Mouse (Mus musculus): ENCODE data around the gene Aprt. TPM values are rescaled to one million over a fixed set of nuclear protein-coding genes. Genes with fewer than 3 reads are reported as not detected.

Gene Aprt
- polyA plus RNA-seq, 1 experiment = 261 TPM

DNA sequence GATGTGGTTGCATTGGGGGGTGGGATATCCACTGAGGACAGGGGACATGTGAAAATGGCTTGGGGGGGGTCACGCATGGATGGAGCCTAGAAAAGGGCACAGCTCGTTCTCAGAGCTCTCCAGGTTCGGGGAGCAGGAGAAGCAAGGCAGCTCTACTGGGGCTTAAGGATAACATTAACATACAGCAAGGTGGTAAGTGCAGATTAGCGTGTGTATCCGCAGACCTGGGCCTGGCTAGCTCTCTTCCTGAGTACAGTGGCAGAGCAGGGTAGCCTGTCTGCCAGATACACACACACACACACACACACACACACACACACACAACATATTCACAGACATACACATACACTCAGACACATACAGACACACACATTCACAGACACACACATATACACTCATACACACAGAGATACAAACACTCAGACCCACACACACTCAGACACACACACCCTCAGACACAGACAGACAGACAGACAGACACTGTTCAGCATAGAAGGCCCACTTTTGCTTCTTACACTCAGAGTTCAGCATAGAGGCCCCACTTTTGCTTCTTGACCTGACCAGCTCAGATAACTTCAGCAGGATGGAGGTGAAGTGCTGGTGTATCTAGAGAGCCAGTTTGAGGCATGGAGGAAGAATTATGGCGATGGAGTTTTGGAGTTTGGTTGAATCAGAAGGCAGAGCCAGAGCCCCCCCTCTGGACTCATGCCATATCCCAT lies 42.1 kb upstream of the Aprt start:
- no peak overlapping the region for H3K4me3 ChIP-seq

DNA sequence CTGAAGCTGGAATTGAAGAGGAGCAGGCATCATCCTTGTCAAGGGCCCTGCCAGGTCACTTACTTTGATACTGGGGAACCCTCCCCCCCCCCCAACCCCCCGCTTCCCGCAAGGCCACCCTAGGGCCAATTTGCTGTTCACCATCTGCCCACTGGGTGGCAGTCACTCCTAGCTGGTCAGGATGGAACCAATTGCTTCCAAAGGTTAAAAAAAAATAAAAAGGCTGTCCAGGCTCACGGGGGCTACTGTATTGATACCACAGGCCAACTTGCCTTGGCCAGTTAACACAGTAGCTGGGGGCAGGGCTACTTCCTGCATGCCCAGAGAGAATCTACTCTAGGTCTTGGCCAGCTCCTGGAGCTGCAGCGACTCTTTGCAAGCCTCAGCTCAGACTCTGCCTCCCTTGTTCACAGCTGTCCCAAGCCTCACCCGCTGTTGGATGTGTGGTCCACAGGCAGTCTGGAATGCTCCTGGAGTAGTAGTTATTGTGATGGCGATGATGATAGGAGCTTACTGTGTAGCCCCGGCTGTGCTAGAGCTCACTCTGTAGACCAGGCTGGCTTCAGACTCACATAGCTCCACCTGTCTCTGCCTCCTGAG lies 41.3 kb upstream of the Aprt start:
- Histone ChIP-seq H3K27me3 (ENCODE audit: control insufficient read depth, insufficient read depth, insufficient read length) (peaks cover 13% of the 10 kb centered on the region), H3ac (ENCODE audit: control insufficient read depth, insufficient read length) (no peak overlapping the region), H3K4me2 (ENCODE audit: low read depth) (no peak overlapping the region), H3K36me3 (ENCODE audit: control insufficient read depth, insufficient read depth) (no peaks in the 10 kb centered on the region), H3K79me2 (ENCODE audit: control insufficient read depth, insufficient read depth) (no peaks in the 10 kb centered on the region), H3K4me3 (no peak overlapping the region)
- TF ChIP-seq REST (IDR thresholded peaks at IDR 0.05; ENCODE audit: insufficient read depth, insufficient read length) (no peak), MYOG (IDR thresholded peaks at IDR 0.05; ENCODE audit: control insufficient read depth in 1 of 3, insufficient read depth in 1 of 3, insufficient read length in 2 of 3, low read depth in 2 of 3) (peak in 2 of 3 experiments; percentile 37 to 75), MYOD1 (IDR thresholded peaks at IDR 0.05; ENCODE audit: control insufficient read depth in 1 of 3, insufficient read length in 2 of 3, low read depth in 2 of 3) (peak in 2 of 3 experiments; percentile 45 to 48)

More for the DNA sequence above, 42.1 kb upstream of the Aprt start:
- H3K79me2 ChIP-seq (ENCODE audit: control insufficient read depth, insufficient read depth) = no peaks in the 10 kb centered on the region
- H3K27me3 ChIP-seq (ENCODE audit: control insufficient read depth, insufficient read depth, insufficient read length) = peaks cover 13% of the 10 kb centered on the region
- no peak overlapping the region for H3K4me2 ChIP-seq (ENCODE audit: low read depth)
- H3K36me3 ChIP-seq (ENCODE audit: control insufficient read depth, insufficient read depth) = no peaks in the 10 kb centered on the region
- TF ChIP-seq POLR2A (IDR thresholded peaks at IDR 0.05; ENCODE audit: insufficient read length, low read depth) (no peak), POLR2AphosphoS2 (IDR thresholded peaks at IDR 0.05; ENCODE audit: insufficient read length, low read depth) (no peak), USF1 (IDR thresholded peaks at IDR 0.05; ENCODE audit: low read depth) (no peak), MYOG (IDR thresholded peaks at IDR 0.05; ENCODE audit: control insufficient read depth in 1 of 3, insufficient read depth in 1 of 3, insufficient read length in 2 of 3, low read depth in 2 of 3) (no peak), REST (IDR thresholded peaks at IDR 0.05; ENCODE audit: insufficient read depth, insufficient read length) (no peak), MYOD1 (IDR thresholded peaks at IDR 0.05; ENCODE audit: control insufficient read depth in 1 of 3, insufficient read length in 2 of 3, low read depth in 2 of 3) (no peak), MAX (IDR thresholded peaks at IDR 0.05; ENCODE audit: low read depth) (no peak), SRF (IDR thresholded peaks at IDR 0.05; ENCODE audit: control insufficient read depth, insufficient read length, low read depth) (no peak), E2F4 (IDR thresholded peaks at IDR 0.05; ENCODE audit: insufficient read depth) (no peak), TCF3 (IDR thresholded peaks at IDR 0.05; ENCODE audit: insufficient read length, low read depth) (no peak), CEBPB (IDR thresholded peaks at IDR 0.05; ENCODE audit: insufficient read depth, poor library complexity, severe bottlenecking) (no peak)
- H3ac ChIP-seq (ENCODE audit: control insufficient read depth, insufficient read length) = no peak overlapping the region

DNA sequence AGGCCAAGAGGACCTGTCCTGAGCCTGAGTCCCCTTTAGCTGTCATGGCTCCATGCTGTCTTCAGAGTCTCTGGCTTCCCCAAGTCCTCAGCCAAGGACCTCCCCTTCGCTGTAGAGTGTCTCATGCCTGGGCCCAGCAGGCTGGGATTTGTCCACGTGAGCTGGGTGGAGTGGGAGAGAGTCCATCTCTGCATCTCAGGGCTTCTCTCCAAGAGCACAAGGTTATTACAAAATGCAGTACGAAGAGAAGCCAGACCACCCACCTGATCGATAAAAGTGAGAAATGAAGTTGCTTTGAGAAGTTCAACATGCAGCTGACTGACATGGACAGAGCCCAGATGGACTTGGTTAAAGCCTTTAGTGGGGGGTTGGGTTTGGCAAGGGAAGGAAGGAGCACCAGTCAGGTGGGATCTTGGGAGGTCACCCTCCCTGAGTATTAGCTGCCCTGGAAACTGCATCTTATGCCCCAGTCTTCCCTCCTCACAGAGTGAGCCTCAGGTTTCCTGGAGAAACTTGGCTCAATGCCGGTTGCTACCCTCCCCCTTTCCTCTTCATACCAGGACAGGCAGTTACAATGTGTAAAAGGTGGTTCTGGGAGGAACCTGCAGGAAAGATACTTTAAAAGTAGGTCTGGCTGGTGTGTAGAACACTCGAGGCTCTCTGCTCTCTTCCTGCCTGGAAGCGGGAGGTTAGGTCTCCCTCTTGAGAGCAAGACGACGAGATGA lies 39.6 kb upstream of the Aprt start:
- Histone ChIP-seq H3K4me3 (no peak overlapping the region), H3ac (ENCODE audit: control insufficient read depth, insufficient read length) (no peak overlapping the region), H3K79me2 (ENCODE audit: control insufficient read depth, insufficient read depth) (no peaks in the 10 kb centered on the region), H3K27me3 (ENCODE audit: control insufficient read depth, insufficient read depth, insufficient read length) (peaks cover 5% of the 10 kb centered on the region), H3K4me2 (ENCODE audit: low read depth) (no peak overlapping the region), H3K36me3 (ENCODE audit: control insufficient read depth, insufficient read depth) (no peaks in the 10 kb centered on the region)
- TF ChIP-seq SRF (IDR thresholded peaks at IDR 0.05; ENCODE audit: control insufficient read depth, insufficient read length, low read depth) = no peak

DNA sequence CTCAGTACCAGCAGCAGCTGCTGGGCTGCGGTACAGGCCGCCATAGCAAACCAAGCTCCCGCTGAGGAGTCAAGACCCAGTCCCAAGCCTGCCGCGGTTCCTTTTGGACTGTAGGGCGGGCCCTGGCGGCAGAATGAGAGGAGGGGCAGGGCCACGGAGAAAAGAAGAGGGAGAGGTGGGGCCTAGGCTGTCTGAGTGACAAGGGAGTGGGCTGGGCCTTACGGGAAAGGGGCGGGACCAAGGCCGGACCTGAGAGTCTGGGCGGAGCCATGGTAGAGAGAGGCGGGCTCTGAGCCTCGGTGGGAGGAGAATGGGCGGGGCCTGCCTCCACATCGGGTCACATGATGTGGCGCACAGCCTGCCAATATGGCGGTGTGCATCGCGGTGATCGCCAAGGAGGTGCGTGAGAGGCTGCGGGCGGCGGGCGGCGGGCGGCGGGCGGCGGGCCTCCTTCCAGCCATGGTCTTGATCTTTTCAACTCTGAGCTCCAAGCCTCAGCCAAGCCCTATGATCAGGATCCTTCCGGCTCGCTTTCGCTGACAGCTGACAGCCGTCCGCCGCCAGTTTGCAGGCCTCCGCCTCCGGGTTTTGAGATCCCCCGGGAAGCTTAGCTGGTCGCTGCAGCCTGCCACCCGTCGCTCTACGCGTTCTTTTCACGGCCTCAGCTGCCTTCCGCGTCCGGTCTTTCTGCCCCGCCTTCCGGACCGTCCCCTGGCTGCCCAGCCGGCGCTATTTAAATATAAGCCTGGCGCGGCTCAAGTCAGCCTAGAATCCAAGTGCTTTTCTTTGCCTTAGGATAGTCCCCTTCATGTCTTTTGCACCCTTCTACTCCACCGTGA lies 34.8 kb upstream of the Aprt start, which contains the start of the genes Galns and Trappc2l:
Gene Galns, minus strand, starts transcription at position 169 of the 839 bp plus-strand sequence.
Gene Trappc2l, plus strand, starts transcription at position 346 of the 839 bp plus-strand sequence.
- Histone ChIP-seq H3K27me3 (ENCODE audit: control insufficient read depth, insufficient read depth, insufficient read length) (no peaks in the 10 kb centered on the region), H3K4me2 (ENCODE audit: low read depth) (peak within 1 kb of the TSS; percentile 93), H3K79me2 (ENCODE audit: control insufficient read depth, insufficient read depth) (no peaks in the 10 kb centered on the region), H3K4me3 (peak within 1 kb of the TSS; percentile 56), H3ac (ENCODE audit: control insufficient read depth, insufficient read length) (peak within 1 kb of the TSS; percentile 55), H3K36me3 (ENCODE audit: control insufficient read depth, insufficient read depth) (no peaks in the 10 kb centered on the region)
- TF ChIP-seq SRF (IDR thresholded peaks at IDR 0.05; ENCODE audit: control insufficient read depth, insufficient read length, low read depth) (peak; percentile 47), MAX (IDR thresholded peaks at IDR 0.05; ENCODE audit: low read depth) (no peak), USF1 (IDR thresholded peaks at IDR 0.05; ENCODE audit: low read depth) (peak; percentile 81), REST (IDR thresholded peaks at IDR 0.05; ENCODE audit: insufficient read depth, insufficient read length) (peak; percentile 20), POLR2A (IDR thresholded peaks at IDR 0.05; ENCODE audit: insufficient read length, low read depth) (peak; percentile 70), MYOG (IDR thresholded peaks at IDR 0.05; ENCODE audit: control insufficient read depth in 1 of 3, insufficient read depth in 1 of 3, insufficient read length in 2 of 3, low read depth in 2 of 3) (peak in 1 of 3 experiments; percentile 20), TCF3 (IDR thresholded peaks at IDR 0.05; ENCODE audit: insufficient read length, low read depth) (no peak), POLR2AphosphoS2 (IDR thresholded peaks at IDR 0.05; ENCODE audit: insufficient read length, low read depth) (peak; percentile 61), CEBPB (IDR thresholded peaks at IDR 0.05; ENCODE audit: insufficient read depth, poor library complexity, severe bottlenecking) (no peak), TCF12 (IDR thresholded peaks at IDR 0.05; ENCODE audit: insufficient read depth, poor library complexity, severe bottlenecking) (no peak), E2F4 (IDR thresholded peaks at IDR 0.05; ENCODE audit: insufficient read depth) (peak; percentile 44), MYOD1 (IDR thresholded peaks at IDR 0.05; ENCODE audit: control insufficient read depth in 1 of 3, insufficient read length in 2 of 3, low read depth in 2 of 3) (peak in 2 of 3 experiments; percentile 5 to 18)

All from myocyte (in vitro differentiated cells).